18 mouse cellular contexts compared by ENCODE assay signal in genomic region chr3:124613287-124613686, GRCm38 (mm10). TPM values are rescaled to one million over a fixed set of nuclear protein-coding genes. Genes with fewer than 3 reads are reported as not detected.
A peak's percentile ranks its signal among the peaks of the same experiment; 100 is the strongest.
DNase-seq lines count a peak whose midpoint lies in the region; ATAC-seq and TF ChIP-seq lines count a peak whose summit lies in the region.
"Had no signal": no experiment of that assay in that cellular context is flagged by ENCODE, and none has a peak within 500 bp of the region (broad histone marks: within the 10 kb centered on the region; RNA-seq: fewer than 3 reads in every experiment).

No protein-coding gene starts in this region.

- intact Hi-C loops in left cerebral cortex, postnatal 25 days (cut with DNase I): no loop called here

- DNase-seq in forebrain, postnatal 0 days: peak; percentile 4
- DNase-seq in forebrain, embryonic 10.5 days (ENCODE audit: extremely low spot score, low spot score): no peak
- peak; percentile 90 for DNase-seq in brain, adult 2 months (ENCODE audit: low read depth, low spot score)
- peak; percentile 70 to 78 for DNase-seq in layer of hippocampus, adult 2 months (ENCODE audit: low spot score in 2 of 2)
- peak; percentile 49 to 92 for DNase-seq in left cerebral cortex, postnatal 25 days (ENCODE audit: low spot score in 2 of 2)
- DNase-seq in lung, postnatal 25 days (ENCODE audit: low spot score): no peak
- DNase-seq in thymus, postnatal 25 days: no peak
- no peak for DNase-seq in adrenal gland, postnatal 14 days
- DNase-seq: cerebellum, adult 8-10 months; kidney, adult 18-20 months; lung, adult 18-20 months; thymus, postnatal 14 days had no signal

- TF ChIP-seq CTCF in forebrain, postnatal 0 days (IDR thresholded peaks at IDR 0.05; ENCODE audit: low read depth): no peak
- TF ChIP-seq CTCF in layer of hippocampus, adult 2 months (conservative IDR thresholded peaks at IDR 0.05): no peak

- ATAC-seq in forebrain, postnatal 0 days: 0 out of 2 replicates have a peak, but pooled peaks have one; percentile 27

- H3K4me2 ChIP-seq in forebrain, postnatal 0 days (ENCODE audit: low read depth): no peak overlapping the region
- H3K4me2 ChIP-seq: hindbrain, embryonic 15.5 days; limb, embryonic 15.5 days had no signal

- no peak overlapping the region for H3K4me3 ChIP-seq in forebrain, postnatal 0 days (ENCODE audit: low read depth, low read length)
- H3K4me3 ChIP-seq in forebrain, embryonic 10.5 days: no peak overlapping the region
- no peak overlapping the region for H3K4me3 ChIP-seq in layer of hippocampus, adult 2 months
- H3K4me3 ChIP-seq: hindbrain, embryonic 15.5 days; limb, embryonic 15.5 days had no signal

- no peaks in the 10 kb centered on the region for H3K9me3 ChIP-seq in forebrain, postnatal 0 days (ENCODE audit: low read length)
- no peaks in the 10 kb centered on the region for H3K9me3 ChIP-seq in forebrain, embryonic 10.5 days
- H3K9me3 ChIP-seq: hindbrain, embryonic 15.5 days; limb, embryonic 15.5 days had no signal

- no peak overlapping the region for H3K9ac ChIP-seq in forebrain, postnatal 0 days
- H3K9ac ChIP-seq: hindbrain, embryonic 15.5 days; limb, embryonic 15.5 days had no signal

- no peaks in the 10 kb centered on the region for H3K4me1 ChIP-seq in forebrain, postnatal 0 days (ENCODE audit: insufficient read depth)
- H3K4me1 ChIP-seq in forebrain, embryonic 10.5 days: no peaks in the 10 kb centered on the region
- H3K4me1 ChIP-seq: hindbrain, embryonic 15.5 days; limb, embryonic 15.5 days had no signal

- no peak overlapping the region for H3K27ac ChIP-seq in forebrain, postnatal 0 days (ENCODE audit: low read depth, low read length)
- no peak overlapping the region for H3K27ac ChIP-seq in forebrain, embryonic 10.5 days
- H3K27ac ChIP-seq in layer of hippocampus, adult 2 months: peak overlapping the region; percentile 65
- H3K27ac ChIP-seq: hindbrain, embryonic 15.5 days; limb, embryonic 15.5 days had no signal

- no peaks in the 10 kb centered on the region for H3K36me3 ChIP-seq in forebrain, postnatal 0 days (ENCODE audit: insufficient read depth)
- no peaks in the 10 kb centered on the region for H3K36me3 ChIP-seq in forebrain, embryonic 10.5 days (replicated peaks)
- H3K36me3 ChIP-seq: hindbrain, embryonic 15.5 days; limb, embryonic 15.5 days had no signal

- no peaks in the 10 kb centered on the region for H3K27me3 ChIP-seq in forebrain, postnatal 0 days (ENCODE audit: insufficient read depth, low read length)
- no peaks in the 10 kb centered on the region for H3K27me3 ChIP-seq in forebrain, embryonic 10.5 days (ENCODE audit: poor library complexity, severe bottlenecking)
- H3K27me3 ChIP-seq: hindbrain, embryonic 15.5 days; limb, embryonic 15.5 days had no signal

- WGBS in forebrain, postnatal 0 days: 46% methylated on average over 1 of the region's 1 CpGs
- WGBS in forebrain, embryonic 10.5 days: 79% methylated on average over 1 of the region's 1 CpGs

RNA-seq across cellular contexts. Expression of gene 1700003H04Rik, which starts 32.4 kb away (rescaled TPM):
- not detected in 2 replicates for total RNA-seq in forebrain, postnatal 0 days (2014; rRNA removed)
- polyA plus RNA-seq in forebrain, postnatal 0 days (2015; fragmentation: Nextera tagmentation; extraction: Ambion mirVana): not detected in 2 replicates
- not detected in 2 replicates for polyA plus RNA-seq in forebrain, embryonic 10.5 days (2016; fragmentation: Nextera tagmentation; extraction: Ambion mirVana)
- not detected for total RNA-seq in layer of hippocampus, adult 2 months (2021)
- not detected for total RNA-seq in left cerebral cortex, postnatal 25 days (2021)
- not detected in 2 replicates for total RNA-seq in adrenal gland, postnatal 14 days (2021)
- total RNA-seq: granulocyte monocyte progenitor cell, adult 5-6 weeks; neutrophil, adult 5-6 weeks had no signal
- polyA plus RNA-seq: heart, postnatal 0 days; hindbrain, embryonic 15.5 days; large intestine, adult 2 months; limb, embryonic 15.5 days had no signal

Comparison
In these comparisons a context has a peak if more than half of its experiments do, and no peak if none do; other contexts are left out.
1. DNase-seq: peak in forebrain, postnatal 0 days (single experiment), brain, adult 2 months (single experiment), layer of hippocampus, adult 2 months (2 of 2) and left cerebral cortex, postnatal 25 days (2 of 2); none in forebrain, embryonic 10.5 days (single experiment), lung, postnatal 25 days (single experiment), thymus, postnatal 25 days (single experiment) and adrenal gland, postnatal 14 days (single experiment).